In the genomic region with DNA sequence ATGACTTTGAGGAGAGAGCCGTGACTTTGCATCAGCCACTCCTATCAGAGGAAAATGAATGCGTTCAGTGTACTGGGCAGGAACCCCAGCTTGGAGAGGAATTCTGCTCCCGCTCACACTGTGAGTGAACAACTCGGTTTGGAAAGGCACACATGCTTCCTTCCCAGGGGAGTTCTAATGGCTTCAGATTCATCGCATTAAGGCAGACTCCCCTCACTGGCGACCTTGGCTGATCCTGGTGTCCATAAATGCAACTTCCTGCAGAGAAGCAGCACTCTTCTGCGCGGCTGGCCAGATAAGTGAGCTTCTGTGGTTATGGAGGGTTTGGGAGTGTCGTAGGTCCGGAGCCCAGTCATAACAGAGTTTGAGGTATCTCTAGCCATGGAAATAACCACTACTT, we compare ENCODE assay signal across 19 mouse cellular contexts. TPM values are rescaled to one million over a fixed set of nuclear protein-coding genes. Genes with fewer than 3 reads are reported as not detected.
DNase-seq lines count a peak whose midpoint lies in the region; ATAC-seq lines count a peak whose summit lies in the region.
"Had no signal": no experiment of that assay in that cellular context is flagged by ENCODE, and none has a peak within 500 bp of the region (broad histone marks: within the 10 kb centered on the region; RNA-seq: fewer than 3 reads in every experiment).

No protein-coding gene starts in this region.

- no peak for ATAC-seq in forebrain, embryonic 15.5 days (replicated peaks)
- no peak for ATAC-seq in forebrain, embryonic 13.5 days
- ATAC-seq in midbrain, embryonic 13.5 days = no peak
- no peak for ATAC-seq in midbrain, embryonic 11.5 days (ENCODE audit: low FRiP score)
- ATAC-seq: liver, embryonic 12.5 days had no signal

- H3K27ac ChIP-seq in forebrain, embryonic 15.5 days (replicated peaks) = peak overlapping the region; percentile 95; the same call in 1 of the 2 replicates
- no peak overlapping the region for H3K27ac ChIP-seq in forebrain, embryonic 13.5 days
- peak overlapping the region; percentile 7; the same call in 1 of the 2 replicates for H3K27ac ChIP-seq in midbrain, embryonic 10.5 days (replicated peaks)
- no peak overlapping the region for H3K27ac ChIP-seq in midbrain, embryonic 13.5 days
- H3K27ac ChIP-seq in midbrain, embryonic 11.5 days (ENCODE audit: low read depth, low read length) = no peak overlapping the region

- no peaks in the 10 kb centered on the region for H3K27me3 ChIP-seq in forebrain, embryonic 15.5 days
- no peaks in the 10 kb centered on the region for H3K27me3 ChIP-seq in forebrain, embryonic 13.5 days
- no peaks in the 10 kb centered on the region for H3K27me3 ChIP-seq in midbrain, embryonic 10.5 days (ENCODE audit: low read depth, poor library complexity, severe bottlenecking)
- H3K27me3 ChIP-seq in midbrain, embryonic 13.5 days = no peaks in the 10 kb centered on the region
- no peaks in the 10 kb centered on the region for H3K27me3 ChIP-seq in midbrain, embryonic 11.5 days (ENCODE audit: control insufficient read depth, insufficient read depth, low read length)
- H3K27me3 ChIP-seq: embryonic facial prominence, embryonic 15.5 days; liver, embryonic 12.5 days; neural tube, embryonic 12.5 days; stomach, embryonic 15.5 days had no signal

- H3K36me3 ChIP-seq in forebrain, embryonic 15.5 days = peaks cover 18% of the 10 kb centered on the region
- H3K36me3 ChIP-seq in forebrain, embryonic 13.5 days (ENCODE audit: poor library complexity, severe bottlenecking) = peaks cover 18% of the 10 kb centered on the region
- peaks cover 33% of the 10 kb centered on the region for H3K36me3 ChIP-seq in midbrain, embryonic 10.5 days
- peaks cover 17% of the 10 kb centered on the region for H3K36me3 ChIP-seq in midbrain, embryonic 13.5 days
- peaks cover 8% of the 10 kb centered on the region; the same call in 1 of the 2 replicates for H3K36me3 ChIP-seq in midbrain, embryonic 11.5 days (ENCODE audit: control insufficient read depth, insufficient read depth, low read length)

- peaks cover 26% of the 10 kb centered on the region for H3K4me1 ChIP-seq in forebrain, embryonic 15.5 days
- peaks cover 19% of the 10 kb centered on the region for H3K4me1 ChIP-seq in forebrain, embryonic 13.5 days
- peaks cover 23% of the 10 kb centered on the region for H3K4me1 ChIP-seq in midbrain, embryonic 10.5 days
- peaks cover 26% of the 10 kb centered on the region for H3K4me1 ChIP-seq in midbrain, embryonic 13.5 days (replicated peaks)
- peaks cover 4% of the 10 kb centered on the region; the same call in 1 of the 2 replicates for H3K4me1 ChIP-seq in midbrain, embryonic 11.5 days (ENCODE audit: control insufficient read depth, insufficient read depth, low read length)
- H3K4me1 ChIP-seq: embryonic facial prominence, embryonic 15.5 days had no signal

- H3K9ac ChIP-seq in forebrain, embryonic 15.5 days (replicated peaks) = no peak overlapping the region
- no peak overlapping the region for H3K9ac ChIP-seq in forebrain, embryonic 13.5 days
- no peak overlapping the region for H3K9ac ChIP-seq in midbrain, embryonic 13.5 days (replicated peaks)
- no peak overlapping the region for H3K9ac ChIP-seq in midbrain, embryonic 11.5 days (ENCODE audit: low read length)
- H3K9ac ChIP-seq: stomach, embryonic 15.5 days had no signal

- no peak overlapping the region for H3K4me2 ChIP-seq in forebrain, embryonic 15.5 days (replicated peaks)
- no peak overlapping the region for H3K4me2 ChIP-seq in forebrain, embryonic 13.5 days
- H3K4me2 ChIP-seq in midbrain, embryonic 13.5 days (replicated peaks) = no peak overlapping the region
- no peak overlapping the region for H3K4me2 ChIP-seq in midbrain, embryonic 11.5 days

- DNase-seq in midbrain, embryonic 10.5 days (ENCODE audit: low spot score) = no peak
- DNase-seq in midbrain, embryonic 11.5 days (ENCODE audit: low spot score, missing footprints) = peak; percentile 84
- no peak for DNase-seq in lung, postnatal 36 days
- DNase-seq in kidney, adult 8-10 months = no peak
- no peak for DNase-seq in cerebellum, adult 18-20 months
- DNase-seq: cerebellum, adult 11 months; kidney, adult 11 months; right cerebral cortex, adult 18-20 months; spleen, adult 18-20 months; thymus, postnatal 25 days had no signal

- no peaks in the 10 kb centered on the region for H3K9me3 ChIP-seq in forebrain, embryonic 15.5 days
- H3K9me3 ChIP-seq in forebrain, embryonic 13.5 days (replicated peaks) = no peaks in the 10 kb centered on the region
- H3K9me3 ChIP-seq in midbrain, embryonic 10.5 days (replicated peaks) = no peaks in the 10 kb centered on the region
- H3K9me3 ChIP-seq in midbrain, embryonic 13.5 days = no peaks in the 10 kb centered on the region
- H3K9me3 ChIP-seq in midbrain, embryonic 11.5 days (ENCODE audit: control insufficient read depth, low read length) = no peaks in the 10 kb centered on the region
- H3K9me3 ChIP-seq: embryonic facial prominence, embryonic 15.5 days; liver, embryonic 12.5 days; neural tube, embryonic 12.5 days; stomach, embryonic 15.5 days had no signal

- 91% methylated on average over 10 of the region's 10 CpGs for WGBS in forebrain, embryonic 15.5 days
- 95% methylated on average over 10 of the region's 10 CpGs for WGBS in forebrain, embryonic 13.5 days
- WGBS in midbrain, embryonic 10.5 days = 90% methylated on average over 10 of the region's 10 CpGs
- WGBS in midbrain, embryonic 13.5 days = 90% methylated on average over 10 of the region's 10 CpGs
- WGBS in midbrain, embryonic 11.5 days = 91% methylated on average over 10 of the region's 10 CpGs

- no peak overlapping the region for H3K4me3 ChIP-seq in forebrain, embryonic 15.5 days
- H3K4me3 ChIP-seq in forebrain, embryonic 13.5 days = no peak overlapping the region
- H3K4me3 ChIP-seq in midbrain, embryonic 10.5 days = peak overlapping the region; percentile 91; the same call in 1 of the 2 replicates
- no peak overlapping the region for H3K4me3 ChIP-seq in midbrain, embryonic 13.5 days (replicated peaks)
- H3K4me3 ChIP-seq in midbrain, embryonic 11.5 days (ENCODE audit: low read depth, low read length) = no peak overlapping the region

RNA-seq across cellular contexts. Expression of a gene that starts 1.0 kb away (rescaled TPM):
- polyA plus RNA-seq in forebrain, embryonic 15.5 days (2015; fragmentation: Nextera tagmentation; extraction: Ambion mirVana) = 218 and 222 TPM in 2 replicates
- 287 and 299 TPM in 2 replicates for polyA plus RNA-seq in forebrain, embryonic 13.5 days (2015; fragmentation: Nextera tagmentation; extraction: Ambion mirVana)
- polyA plus RNA-seq in midbrain, embryonic 10.5 days (2016; fragmentation: Nextera tagmentation; extraction: Ambion mirVana) = 308 and 322 TPM in 2 replicates
- 237 and 241 TPM in 2 replicates for polyA plus RNA-seq in midbrain, embryonic 13.5 days (2015; fragmentation: Nextera tagmentation; extraction: Ambion mirVana)
- 369 and 397 TPM in 2 replicates for polyA plus RNA-seq in midbrain, embryonic 11.5 days (2014; fragmentation: Nextera tagmentation; extraction: Ambion mirVana)

RNA-seq across cellular contexts. Expression of a gene that starts 20.6 kb away (rescaled TPM):
- 7.2 and 8.1 TPM in 2 replicates for polyA plus RNA-seq in forebrain, embryonic 15.5 days (2015; fragmentation: Nextera tagmentation; extraction: Ambion mirVana)
- 3.9 and 4.1 TPM in 2 replicates for polyA plus RNA-seq in forebrain, embryonic 13.5 days (2015; fragmentation: Nextera tagmentation; extraction: Ambion mirVana)
- polyA plus RNA-seq in midbrain, embryonic 10.5 days (2016; fragmentation: Nextera tagmentation; extraction: Ambion mirVana) = 8.6 and 9.2 TPM in 2 replicates
- polyA plus RNA-seq in midbrain, embryonic 13.5 days (2015; fragmentation: Nextera tagmentation; extraction: Ambion mirVana) = 5.0 and 6.0 TPM in 2 replicates
- 6.5 and 6.8 TPM in 2 replicates for polyA plus RNA-seq in midbrain, embryonic 11.5 days (2014; fragmentation: Nextera tagmentation; extraction: Ambion mirVana)

RNA-seq across cellular contexts. Expression of a gene that starts 44.0 kb away (rescaled TPM):
- polyA plus RNA-seq in forebrain, embryonic 15.5 days (2015; fragmentation: Nextera tagmentation; extraction: Ambion mirVana) = 9.9 and 10.2 TPM in 2 replicates
- 12.8 and 17.4 TPM in 2 replicates for polyA plus RNA-seq in forebrain, embryonic 13.5 days (2015; fragmentation: Nextera tagmentation; extraction: Ambion mirVana)
- polyA plus RNA-seq in midbrain, embryonic 10.5 days (2016; fragmentation: Nextera tagmentation; extraction: Ambion mirVana) = 35.0 and 35.7 TPM in 2 replicates
- polyA plus RNA-seq in midbrain, embryonic 13.5 days (2015; fragmentation: Nextera tagmentation; extraction: Ambion mirVana) = 15.3 and 21.8 TPM in 2 replicates
- 41.2 and 42.6 TPM in 2 replicates for polyA plus RNA-seq in midbrain, embryonic 11.5 days (2014; fragmentation: Nextera tagmentation; extraction: Ambion mirVana)

RNA-seq across cellular contexts. Expression of a gene that starts 45.8 kb away (rescaled TPM):
- polyA plus RNA-seq in forebrain, embryonic 15.5 days (2015; fragmentation: Nextera tagmentation; extraction: Ambion mirVana) = not detected in 2 replicates
- not detected in 2 replicates for polyA plus RNA-seq in forebrain, embryonic 13.5 days (2015; fragmentation: Nextera tagmentation; extraction: Ambion mirVana)
- not detected in 2 replicates for polyA plus RNA-seq in midbrain, embryonic 10.5 days (2016; fragmentation: Nextera tagmentation; extraction: Ambion mirVana)
- polyA plus RNA-seq in midbrain, embryonic 13.5 days (2015; fragmentation: Nextera tagmentation; extraction: Ambion mirVana) = not detected in 2 replicates
- not detected in 2 replicates for polyA plus RNA-seq in midbrain, embryonic 11.5 days (2014; fragmentation: Nextera tagmentation; extraction: Ambion mirVana)
- polyA plus RNA-seq: embryonic facial prominence, embryonic 15.5 days; forebrain, embryonic 14.5 days; liver, embryonic 12.5 days; lung, postnatal 0 days; neural tube, embryonic 12.5 days; stomach, embryonic 15.5 days had no signal

Comparison
In these comparisons a context has a peak if more than half of its experiments do, and no peak if none do; other contexts are left out.
1. H3K27ac ChIP-seq: peak in forebrain, embryonic 15.5 days (single experiment) and midbrain, embryonic 10.5 days (single experiment); none in forebrain, embryonic 13.5 days (single experiment), midbrain, embryonic 13.5 days (single experiment) and midbrain, embryonic 11.5 days (single experiment).